Mouse (Mus musculus): Measurements from ENCODE around the gene Eef1a1.
"Not testable (repeated sequence)": the region's sequence is repeated elsewhere in the genome, so short reads cannot be mapped to it uniquely, and the experiment has no call there.

The Eef1a1 gene

DNA sequence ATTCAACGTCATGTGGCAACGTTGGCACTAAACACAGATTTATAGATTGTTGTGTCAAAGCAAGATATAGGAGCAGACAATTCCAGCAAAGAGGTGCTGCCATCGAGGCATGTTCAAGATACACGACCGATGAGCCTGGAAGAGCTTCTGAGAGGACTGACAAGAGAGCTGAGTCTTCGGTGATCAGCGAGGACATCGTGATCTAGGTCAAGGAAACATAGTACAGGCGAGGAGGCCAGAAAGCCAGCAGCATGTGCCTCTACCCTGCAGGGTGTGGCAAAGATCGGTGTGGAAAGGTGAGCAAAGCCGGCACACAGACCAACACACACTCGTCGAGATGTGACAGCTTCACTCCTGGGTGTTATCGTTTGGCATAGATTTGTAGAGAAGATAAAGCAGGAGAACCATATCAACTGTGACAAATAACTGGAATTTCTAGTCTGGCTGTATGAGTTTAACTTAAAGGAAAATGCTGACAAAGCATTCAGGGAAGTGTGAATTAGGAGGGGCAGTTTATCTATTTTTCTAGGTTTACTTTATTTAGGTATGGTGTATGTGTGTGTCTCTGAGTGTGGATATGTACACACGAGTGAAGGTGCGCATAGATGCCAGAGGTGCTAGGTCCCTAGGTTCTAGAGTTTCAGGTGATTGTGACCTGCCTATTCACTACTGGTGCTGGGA, 19.3 kb upstream of the Eef1a1 start:
- no peak for DNase-seq (ENCODE audit: low read depth, low spot score)

DNA sequence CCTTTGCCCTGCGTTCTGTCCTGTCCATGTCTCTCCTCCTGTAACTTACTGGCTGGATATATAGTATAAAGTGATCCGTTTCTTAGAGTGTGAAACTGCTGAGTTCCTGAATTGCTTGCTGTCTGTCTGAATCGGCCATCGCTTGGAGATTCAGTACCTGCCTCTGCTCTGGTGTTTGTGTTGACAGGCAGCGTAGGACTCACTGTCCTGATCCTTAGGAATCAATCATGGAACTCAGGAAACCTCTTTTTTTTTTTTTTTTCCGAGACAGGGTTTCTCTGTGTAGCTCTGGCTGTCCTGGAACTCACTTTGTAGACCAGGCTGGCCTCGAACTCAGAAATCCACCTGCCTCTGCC, 17.7 kb upstream of the Eef1a1 start:
- no peak for DNase-seq (ENCODE audit: low read depth, low spot score)

DNA sequence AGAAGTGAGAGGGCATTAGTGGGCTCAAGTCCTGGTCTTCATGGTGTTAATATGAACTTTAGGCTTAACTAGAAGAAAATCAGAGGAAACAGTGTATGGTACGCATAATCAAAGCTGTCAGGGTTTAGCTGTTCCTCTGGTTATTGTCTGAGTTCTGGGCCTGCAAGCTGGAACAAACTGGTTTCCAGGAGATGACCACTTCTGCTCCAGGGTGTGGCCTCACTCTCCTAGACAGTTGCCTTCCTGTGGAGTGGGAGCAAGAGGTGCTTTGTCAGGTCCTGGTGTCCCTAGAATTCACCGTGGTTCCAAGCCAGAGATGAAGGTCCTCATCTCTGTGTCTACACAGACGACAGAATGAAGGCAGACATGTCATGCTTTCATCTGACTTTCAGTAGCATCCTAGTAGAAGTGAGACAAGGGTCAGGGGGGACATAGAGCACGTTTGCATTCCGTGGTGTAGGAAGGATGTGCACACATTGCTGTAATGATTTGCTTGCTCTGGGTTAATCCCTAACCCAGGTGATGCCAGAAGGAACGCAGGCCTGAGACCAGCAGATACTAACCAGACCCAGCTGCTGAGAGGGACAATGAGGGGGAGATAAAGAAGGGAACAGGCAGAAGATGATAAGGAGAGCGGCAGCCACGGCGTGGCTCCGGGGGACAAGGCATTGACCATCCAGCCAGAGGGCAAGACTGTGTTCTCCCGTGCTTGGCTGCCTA, 17.2 kb upstream of the Eef1a1 start:
- no peak for DNase-seq (ENCODE audit: low read depth, low spot score)

DNA sequence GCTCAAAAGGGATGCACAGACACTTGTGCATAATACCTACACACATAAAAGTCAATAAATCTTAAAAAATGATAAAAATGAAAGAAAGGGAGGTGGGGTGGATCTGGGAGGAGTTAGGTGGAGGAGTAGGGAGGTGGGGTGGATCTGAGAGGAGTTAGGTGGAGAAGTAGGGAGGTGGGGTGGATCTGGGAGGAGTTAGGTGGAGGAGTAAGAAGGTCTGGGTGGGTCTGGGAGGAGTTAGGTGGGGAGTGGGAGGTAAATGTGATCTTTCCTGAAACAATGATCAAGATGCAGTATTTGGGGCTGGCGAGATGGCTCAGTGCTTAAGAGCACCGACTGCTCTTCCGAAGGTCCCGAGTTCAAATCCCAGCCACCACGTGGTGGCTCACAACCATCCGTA, 16.3 kb upstream of the Eef1a1 start:
- no peak for DNase-seq (ENCODE audit: low read depth, low spot score)

DNA sequence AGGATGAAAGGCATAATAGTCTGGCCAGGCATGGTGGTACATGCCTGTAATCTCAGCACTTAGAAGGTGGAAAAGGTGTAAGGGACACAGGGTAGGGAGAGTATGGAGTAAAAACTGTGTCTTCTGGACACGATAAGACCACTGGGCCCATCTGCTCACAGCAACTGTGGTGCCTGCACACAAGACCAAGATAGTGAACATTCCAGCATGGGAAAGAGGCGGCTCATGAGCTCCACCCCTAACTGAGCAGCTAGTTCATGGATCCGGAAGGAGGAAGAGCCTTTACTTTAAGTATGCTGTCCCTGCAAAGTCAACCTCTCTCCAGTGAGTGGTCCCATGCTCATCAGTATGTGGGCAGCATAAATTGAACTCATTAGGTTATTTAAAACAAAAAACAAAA, 15.7 kb upstream of the Eef1a1 start:
- DNase-seq (ENCODE audit: low read depth, low spot score) = no peak

GRCm38 (mm10) chr9:78504133-78504532, 15.2 kb upstream of the Eef1a1 start:
- DNase-seq (ENCODE audit: low read depth, low spot score) = no peak

- no peak for DNase-seq (ENCODE audit: low read depth, low spot score)
Observed at GRCm38 (mm10) chr9:78503223-78504079, 14.5 kb upstream of the Eef1a1 start.

DNA sequence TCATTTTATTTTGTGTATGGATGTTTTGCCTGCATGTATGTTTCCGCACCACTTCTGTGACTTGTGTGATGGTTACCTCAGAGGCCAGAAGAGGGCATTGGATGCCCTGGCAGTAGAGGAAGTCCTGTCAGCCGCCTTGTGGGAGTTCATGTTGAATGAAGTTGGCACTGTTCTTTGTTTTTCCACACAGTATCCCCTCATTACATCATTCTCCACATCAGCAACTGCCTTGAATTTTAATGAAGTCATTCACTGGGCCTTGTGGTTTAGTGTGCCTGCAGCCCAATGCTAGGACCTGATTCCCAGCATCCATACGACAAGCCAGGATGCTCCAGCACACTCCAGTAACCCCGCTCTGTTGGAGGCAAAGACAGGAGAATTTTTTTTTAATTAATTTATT, 12.3 kb upstream of the Eef1a1 start:
- no peak for DNase-seq (ENCODE audit: low read depth, low spot score)

- DNase-seq (ENCODE audit: low read depth, low spot score) = no peak
Observed at GRCm38 (mm10) chr9:78500386-78500785, 11.4 kb upstream of the Eef1a1 start.

- no peak for DNase-seq (ENCODE audit: low read depth, low spot score)
Observed at GRCm38 (mm10) chr9:78493171-78493570, 4.2 kb upstream of the Eef1a1 start.

DNA sequence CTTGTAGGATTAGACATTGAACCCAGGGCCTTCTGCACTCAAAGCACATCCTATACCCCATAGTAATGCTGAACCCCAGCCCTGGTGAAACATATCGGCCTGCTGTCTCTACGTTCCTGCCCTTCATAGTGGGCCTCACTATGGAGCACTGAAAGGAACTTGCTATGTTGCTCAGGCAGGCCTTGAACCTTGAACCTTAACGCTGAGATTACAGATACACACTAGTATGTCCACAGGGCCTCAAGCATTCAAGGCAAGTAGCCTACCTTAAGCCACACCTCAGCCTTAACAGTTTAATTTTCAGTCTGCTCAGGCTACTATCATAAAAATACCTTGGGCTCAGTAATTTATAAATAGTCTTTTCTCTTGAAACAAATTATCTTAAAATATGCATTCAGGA, 3.3 kb upstream of the Eef1a1 start:
- no peak for DNase-seq (ENCODE audit: low read depth, low spot score)

DNA sequence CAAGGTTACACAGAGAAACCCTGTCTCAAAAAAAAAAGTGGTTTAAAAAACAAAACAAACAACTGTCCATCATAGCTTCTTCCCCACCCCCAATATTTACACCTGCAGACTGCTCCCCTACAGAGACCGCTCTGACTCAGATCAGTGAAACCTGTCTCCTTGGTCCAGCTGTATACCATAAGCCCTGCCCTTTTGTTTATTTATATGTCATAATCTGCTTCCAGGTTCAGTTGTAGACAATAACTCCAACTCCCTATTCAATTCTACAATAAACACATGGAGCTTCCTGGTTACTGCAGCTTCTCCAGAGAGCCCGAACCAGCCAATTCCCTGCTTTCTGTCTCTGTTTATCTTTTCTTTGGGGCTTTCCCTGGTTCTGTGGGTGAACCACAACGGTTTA, 2.2 kb upstream of the Eef1a1 start:
- no peak for DNase-seq (ENCODE audit: low read depth, low spot score)

- DNase-seq (ENCODE audit: low read depth, low spot score) = not testable (repeated sequence)
Observed at GRCm38 (mm10) chr9:78488021-78488420, 930 bp downstream of the Eef1a1 start.

DNA sequence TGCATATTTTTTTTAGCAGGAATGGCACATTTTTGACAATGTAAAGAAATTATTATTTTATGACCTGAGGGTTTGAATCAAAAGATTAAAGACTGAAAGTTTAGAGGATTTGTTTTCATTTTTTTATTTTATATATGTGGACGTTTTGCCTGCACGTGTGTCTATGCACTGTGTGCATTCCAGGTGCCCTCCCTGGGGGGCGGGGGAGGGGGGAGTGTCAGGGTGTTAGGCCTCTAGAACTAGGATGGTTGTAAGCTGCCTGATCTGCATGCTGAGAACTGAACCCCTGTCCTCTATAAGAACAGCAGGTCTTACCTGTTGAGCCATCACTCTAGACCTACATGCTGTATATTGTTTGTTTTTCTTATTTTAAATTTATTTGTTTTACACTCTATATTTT, 4.3 kb downstream of the Eef1a1 start:
- no peak for DNase-seq (ENCODE audit: low read depth, low spot score)

GRCm38 (mm10) chr9:78482386-78482785, 6.6 kb downstream of the Eef1a1 start:
- no peak for DNase-seq (ENCODE audit: low read depth, low spot score)

- DNase-seq (ENCODE audit: low read depth, low spot score) = peak; percentile 97
Observed at GRCm38 (mm10) chr9:78481423-78482331, 7.3 kb downstream of the Eef1a1 start.

GRCm38 (mm10) chr9:78480706-78481358, 8.1 kb downstream of the Eef1a1 start:
- DNase-seq (ENCODE audit: low read depth, low spot score) = peak; percentile 91

DNA sequence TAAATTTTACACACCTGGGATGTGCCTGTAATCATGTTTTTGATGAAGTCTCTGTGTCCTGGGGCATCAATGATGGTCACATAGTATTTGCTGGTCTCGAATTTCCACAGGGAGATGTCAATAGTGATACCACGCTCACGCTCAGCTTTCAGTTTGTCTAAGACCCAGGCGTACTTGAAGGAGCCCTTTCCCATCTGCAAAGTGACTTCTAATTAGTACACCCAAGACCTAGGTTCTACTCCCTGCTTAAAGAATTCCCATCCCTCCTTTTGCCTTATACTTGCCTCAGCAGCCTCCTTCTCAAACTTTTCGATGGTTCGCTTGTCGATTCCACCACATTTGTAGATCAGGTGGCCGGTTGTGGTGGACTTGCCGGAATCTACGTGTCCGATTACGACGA, 8.7 kb downstream of the Eef1a1 start:
- peak; percentile 29 for DNase-seq (ENCODE audit: low read depth, low spot score)

GRCm38 (mm10) chr9:78479308-78479707, 9.6 kb downstream of the Eef1a1 start:
- peak; percentile 15 for DNase-seq (ENCODE audit: low read depth, low spot score)

GRCm38 (mm10) chr9:78478009-78478605, 10.8 kb downstream of the Eef1a1 start:
- peak; percentile 25 for DNase-seq (ENCODE audit: low read depth, low spot score)

Data from CD4-positive, CD25-positive, alpha-beta regulatory T cell, adult 2 months (primary cell).